11 mouse cellular contexts compared by ENCODE assay signal in the genomic region with DNA sequence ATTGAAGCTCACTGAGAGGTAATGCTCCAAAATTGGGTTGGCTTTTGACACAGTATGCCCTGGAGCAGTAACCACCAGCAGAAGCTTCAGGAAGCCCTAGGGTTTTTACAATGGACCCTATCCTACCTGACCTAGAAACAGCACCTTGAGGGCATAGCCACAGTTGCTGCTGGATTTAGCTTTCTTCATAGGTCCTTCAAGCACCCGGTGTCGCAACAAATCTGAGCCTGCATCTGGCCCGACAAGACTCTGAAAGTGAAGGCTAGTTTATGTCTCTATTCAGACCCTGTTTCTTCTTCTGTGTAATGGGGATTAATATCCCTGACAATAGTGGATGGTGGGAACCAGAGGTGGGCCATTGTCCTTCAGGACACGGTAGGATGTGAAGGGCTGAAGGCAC. TPM values are rescaled to one million over a fixed set of nuclear protein-coding genes. Genes with fewer than 3 reads are reported as not detected.
DNase-seq lines count a peak whose midpoint lies in the region; ATAC-seq and TF ChIP-seq lines count a peak whose summit lies in the region.
"Had no signal": no experiment of that assay in that cellular context is flagged by ENCODE, and none has a peak within 500 bp of the region (broad histone marks: within the 10 kb centered on the region; RNA-seq: fewer than 3 reads in every experiment).

No protein-coding gene starts in this region.

- no peak for ATAC-seq in hindbrain, embryonic 13.5 days (ENCODE audit: low FRiP score)
- ATAC-seq in hindbrain, embryonic 11.5 days (ENCODE audit: low FRiP score), result no peak
- no peak for ATAC-seq in embryonic facial prominence, embryonic 14.5 days (ENCODE audit: low read depth)

- H3K9ac ChIP-seq in hindbrain, embryonic 13.5 days, result no peak overlapping the region
- no peak overlapping the region for H3K9ac ChIP-seq in hindbrain, embryonic 11.5 days (ENCODE audit: low read depth, low read length)
- H3K9ac ChIP-seq in embryonic facial prominence, embryonic 14.5 days (ENCODE audit: low read depth, low read length), result no peak overlapping the region
- H3K9ac ChIP-seq: liver, embryonic 13.5 days; midbrain, embryonic 12.5 days had no signal

- H3K9me3 ChIP-seq in hindbrain, embryonic 13.5 days, result no peaks in the 10 kb centered on the region
- H3K9me3 ChIP-seq in hindbrain, embryonic 11.5 days (ENCODE audit: control insufficient read depth, low read length), result no peaks in the 10 kb centered on the region
- H3K9me3 ChIP-seq in embryonic facial prominence, embryonic 14.5 days (ENCODE audit: control insufficient read depth, low read length), result no peaks in the 10 kb centered on the region
- H3K9me3 ChIP-seq: liver, embryonic 13.5 days; midbrain, embryonic 12.5 days had no signal

- 0 out of 2 replicates have a peak overlapping the region, but pooled peaks have one; percentile 18 for H3K27ac ChIP-seq in hindbrain, embryonic 13.5 days
- no peak overlapping the region for H3K27ac ChIP-seq in hindbrain, embryonic 11.5 days (ENCODE audit: low read depth, low read length)
- H3K27ac ChIP-seq in brown adipose tissue, adult 24 weeks (replicated peaks; ENCODE audit: low read depth, low read length), result peak overlapping the region; percentile 72; the same call in 1 of the 2 replicates
- H3K27ac ChIP-seq in embryonic facial prominence, embryonic 14.5 days (replicated peaks; ENCODE audit: low read depth, low read length), result peak overlapping the region; percentile 28; the same call in 1 of the 2 replicates
- H3K27ac ChIP-seq in cerebellum, adult 2 months (ENCODE audit: insufficient read depth, low read length), result no peak overlapping the region
- H3K27ac ChIP-seq: liver, embryonic 13.5 days; midbrain, embryonic 12.5 days had no signal

- no peak for TF ChIP-seq POLR2A in cerebellum, adult 2 months (IDR thresholded peaks at IDR 0.05; ENCODE audit: borderline replicate concordance, insufficient read depth, low read length)

- peaks cover 14% of the 10 kb centered on the region for H3K4me1 ChIP-seq in hindbrain, embryonic 13.5 days (replicated peaks)
- H3K4me1 ChIP-seq in hindbrain, embryonic 11.5 days (replicated peaks; ENCODE audit: control insufficient read depth, insufficient read depth, low read length), result no peaks in the 10 kb centered on the region
- H3K4me1 ChIP-seq in brown adipose tissue, adult 24 weeks (ENCODE audit: control insufficient read depth, insufficient read depth, insufficient read length, low read length), result peaks cover 23% of the 10 kb centered on the region
- peaks cover 19% of the 10 kb centered on the region for H3K4me1 ChIP-seq in embryonic facial prominence, embryonic 14.5 days (ENCODE audit: control insufficient read depth, insufficient read depth, low read length)
- H3K4me1 ChIP-seq in cerebellum, adult 2 months (ENCODE audit: control insufficient read depth, insufficient read depth, low read length), result peaks cover 11% of the 10 kb centered on the region; the same call in 1 of the 2 replicates

- TF ChIP-seq CTCF in cerebellum, adult 2 months (IDR thresholded peaks at IDR 0.05; ENCODE audit: borderline replicate concordance, insufficient read depth, low read depth, low read length), result no peak

- 68% methylated on average over 4 of the region's 4 CpGs for WGBS in hindbrain, embryonic 13.5 days
- 81% methylated on average over 4 of the region's 4 CpGs for WGBS in hindbrain, embryonic 11.5 days
- 93% methylated on average over 4 of the region's 4 CpGs for WGBS in embryonic facial prominence, embryonic 14.5 days
- 72% methylated on average over 4 of the region's 4 CpGs for WGBS in cerebellum, adult 2 months

- DNase-seq in hindbrain, embryonic 11.5 days (ENCODE audit: low spot score), result no peak
- no peak for DNase-seq in embryonic facial prominence, embryonic 14.5 days (ENCODE audit: low spot score)
- peak; percentile 27 for DNase-seq in lung, postnatal 10 days
- no peak for DNase-seq in cerebellum, adult 2 months
- no peak for DNase-seq in adrenal gland, postnatal 14 days
- DNase-seq: cerebellum, adult 11-12 months; liver, embryonic 13.5 days; right cerebral cortex, postnatal 14 days had no signal

- no peak overlapping the region for H3K4me3 ChIP-seq in hindbrain, embryonic 13.5 days
- no peak overlapping the region for H3K4me3 ChIP-seq in hindbrain, embryonic 11.5 days (ENCODE audit: low read depth, low read length)
- no peak overlapping the region for H3K4me3 ChIP-seq in brown adipose tissue, adult 24 weeks (ENCODE audit: insufficient read depth, low read depth, low read length)
- H3K4me3 ChIP-seq in embryonic facial prominence, embryonic 14.5 days (ENCODE audit: low read depth, low read length), result no peak overlapping the region
- no peak overlapping the region for H3K4me3 ChIP-seq in cerebellum, adult 2 months (replicated peaks; ENCODE audit: insufficient read depth, low read depth, low read length)
- H3K4me3 ChIP-seq: liver, embryonic 13.5 days; midbrain, embryonic 12.5 days had no signal

- no peak overlapping the region for H3K4me2 ChIP-seq in hindbrain, embryonic 13.5 days
- no peak overlapping the region for H3K4me2 ChIP-seq in hindbrain, embryonic 11.5 days (replicated peaks; ENCODE audit: low read depth, low read length)
- no peak overlapping the region for H3K4me2 ChIP-seq in embryonic facial prominence, embryonic 14.5 days (ENCODE audit: low read depth, low read length)
- H3K4me2 ChIP-seq: liver, embryonic 13.5 days; midbrain, embryonic 12.5 days had no signal

- no peaks in the 10 kb centered on the region for H3K36me3 ChIP-seq in hindbrain, embryonic 13.5 days
- H3K36me3 ChIP-seq in hindbrain, embryonic 11.5 days (ENCODE audit: control insufficient read depth, insufficient read depth, low read length), result no peaks in the 10 kb centered on the region
- H3K36me3 ChIP-seq in embryonic facial prominence, embryonic 14.5 days (ENCODE audit: control insufficient read depth, insufficient read depth, low read length), result no peaks in the 10 kb centered on the region
- H3K36me3 ChIP-seq: liver, embryonic 13.5 days; midbrain, embryonic 12.5 days had no signal

- peaks cover 5% of the 10 kb centered on the region; the same call in 1 of the 2 replicates for H3K27me3 ChIP-seq in hindbrain, embryonic 13.5 days
- no peaks in the 10 kb centered on the region for H3K27me3 ChIP-seq in hindbrain, embryonic 11.5 days (ENCODE audit: control insufficient read depth, insufficient read depth, low read length)
- no peaks in the 10 kb centered on the region for H3K27me3 ChIP-seq in embryonic facial prominence, embryonic 14.5 days (replicated peaks; ENCODE audit: control insufficient read depth, insufficient read depth, low read length)
- no peaks in the 10 kb centered on the region for H3K27me3 ChIP-seq in cerebellum, adult 2 months (ENCODE audit: control insufficient read depth, insufficient read depth, low read length)
- H3K27me3 ChIP-seq: liver, embryonic 13.5 days; midbrain, embryonic 12.5 days had no signal

RNA-seq across cellular contexts. Expression of a gene that starts 25.1 kb away (rescaled TPM):
- 23.5 and 24.1 TPM in 2 replicates for polyA plus RNA-seq in hindbrain, embryonic 13.5 days (2015; fragmentation: Nextera tagmentation; extraction: Ambion mirVana)
- 47.8 and 50.9 TPM in 2 replicates for polyA plus RNA-seq in hindbrain, embryonic 11.5 days (2014; fragmentation: Nextera tagmentation; extraction: Ambion mirVana)
- polyA plus RNA-seq in brown adipose tissue, adult 24 weeks (2012; ENCODE audit: insufficient read depth, insufficient read length, missing spikeins), result 14.3 and 21.8 TPM in 2 replicates
- 45.3 and 45.9 TPM in 2 replicates for polyA plus RNA-seq in embryonic facial prominence, embryonic 14.5 days (2014; fragmentation: Nextera tagmentation; extraction: Ambion mirVana)
- polyA plus RNA-seq in cerebellum, adult 2 months (2012; rRNA removed), result 21.4 and 22.4 TPM in 2 replicates
- 50.9 and 61.1 TPM in 2 replicates for total RNA-seq in adrenal gland, postnatal 14 days (2021)

Comparison
In these comparisons a context has a peak if more than half of its experiments do, and no peak if none do; other contexts are left out.
1. H3K27ac ChIP-seq: peak in hindbrain, embryonic 13.5 days (single experiment), brown adipose tissue, adult 24 weeks (single experiment) and embryonic facial prominence, embryonic 14.5 days (single experiment); none in hindbrain, embryonic 11.5 days (single experiment) and cerebellum, adult 2 months (single experiment).